Mouse (Mus musculus) embryonic fibroblast, embryonic 13.5 days (primary cell): ENCODE measurements around the gene Spon1. TPM values are rescaled to one million over a fixed set of nuclear protein-coding genes. Genes with fewer than 3 reads are reported as not detected.

Experiments
- H3K27ac ChIP-seq: 2 replicates; pipeline ENCODE4 v1.5.1; 2012; ENCODE audit warnings: low read length, control low read depth, inconsistent platforms; ENCODE audit not compliant: insufficient read depth
- H3K4me1 ChIP-seq: 2 replicates; pipeline ENCODE4 v1.6.1; 2011; ENCODE audit warnings: low read length; ENCODE audit not compliant: control insufficient read depth, insufficient read depth
- H3K4me3 ChIP-seq: 2 replicates; pipeline ENCODE4 v1.5.1; 2011; ENCODE audit warnings: mild to moderate bottlenecking, control low read depth, low read length; ENCODE audit not compliant: insufficient read depth
- CTCF ChIP-seq: IDR thresholded peaks from 2 replicates; pipeline ENCODE4 v1.5.1; 2011; ENCODE audit warnings: mild to moderate bottlenecking, control low read depth, low read length, moderate library complexity, borderline replicate concordance; ENCODE audit not compliant: insufficient read depth
- POLR2A ChIP-seq: IDR thresholded peaks from 2 replicates; pipeline ENCODE4 v1.6.1; 2011; ENCODE audit warnings: low read depth, mild to moderate bottlenecking, control low read depth, low read length, moderate library complexity
- polyA plus RNA-seq: library from polyadenylated mRNA; stranded (reverse); fragments of >200 nt; gene quantifications from 2 replicates; pipeline ENCODE4 v1.2.4, GENCODE M21; 2011; ENCODE audit warnings: low read depth; ENCODE audit not compliant: missing spikeins, insufficient read length

Gene Spon1
- 0.22 and 0.56 TPM in 2 replicates for polyA plus RNA-seq

DNA sequence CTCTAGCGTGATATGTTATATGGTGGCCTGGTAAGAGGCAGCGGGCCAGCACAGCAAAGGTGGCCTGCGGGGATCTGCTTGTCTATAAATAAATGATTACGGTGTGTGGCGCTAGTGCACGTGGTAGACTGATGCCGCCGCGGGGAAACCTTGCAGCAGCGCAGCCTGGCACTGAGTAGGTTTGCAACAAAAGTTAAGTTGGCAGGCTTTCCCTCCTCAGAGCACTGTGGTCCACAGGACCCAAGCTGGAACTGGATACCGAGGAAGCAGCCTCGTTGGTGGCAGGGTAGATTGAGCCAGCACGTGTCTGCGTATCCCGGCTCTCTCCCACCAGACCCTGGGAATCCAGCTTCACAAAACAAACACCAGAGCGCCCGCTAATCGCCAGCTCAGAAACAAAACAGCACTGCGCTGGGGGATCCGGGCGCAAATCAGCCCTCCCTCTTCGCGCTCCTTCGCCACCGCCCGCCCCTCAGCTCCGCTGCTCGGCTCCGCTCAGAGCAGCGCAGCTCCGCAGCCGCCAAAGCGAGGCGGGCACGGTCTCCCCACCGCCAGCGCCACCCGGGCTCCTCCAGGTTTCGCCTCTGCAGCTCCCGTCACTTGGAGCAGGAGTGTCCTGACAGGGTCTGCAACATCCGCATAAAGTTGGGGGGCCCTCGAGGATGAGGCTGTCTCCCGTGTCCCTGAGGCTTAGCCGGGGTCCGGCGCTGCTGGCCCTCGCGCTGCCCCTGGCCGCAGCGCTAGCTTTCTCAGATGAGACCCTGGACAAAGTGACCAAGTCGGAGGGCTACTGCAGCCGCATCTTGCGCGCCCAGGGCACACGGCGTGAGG lies at the start of gene Spon1:
Gene Spon1 (plus strand): TSS at position 332 of the 831 bp plus-strand sequence.
- H3K27ac ChIP-seq = no peak within 1 kb of the TSS
- H3K4me1 ChIP-seq = no peaks in the 10 kb centered on the region
- peak within 1 kb of the TSS; percentile 36 for H3K4me3 ChIP-seq
- TF ChIP-seq POLR2A (no peak), CTCF (no peak)

GRCm38 (mm10) chr7:113721994-113722393 lies 43.8 kb upstream of the Spon1 start:
- TF ChIP-seq POLR2A (no peak), CTCF (no peak)
- Histone ChIP-seq H3K4me3 (no peak overlapping the region), H3K4me1 (no peaks in the 10 kb centered on the region), H3K27ac (no peak overlapping the region)

- Histone ChIP-seq H3K4me1 (no peaks in the 10 kb centered on the region), H3K27ac (no peak overlapping the region), H3K4me3 (no peak overlapping the region)
- TF ChIP-seq CTCF = no peak
- no peak for TF ChIP-seq POLR2A
Observed at GRCm38 (mm10) chr7:113723905-113724304, 41.9 kb upstream of the Spon1 start.

- TF ChIP-seq POLR2A (no peak), CTCF (no peak)
- H3K4me3 ChIP-seq = no peak overlapping the region
- no peak overlapping the region for H3K27ac ChIP-seq
- no peaks in the 10 kb centered on the region for H3K4me1 ChIP-seq
Observed at GRCm38 (mm10) chr7:113727999-113728713, 37.6 kb upstream of the Spon1 start.

DNA sequence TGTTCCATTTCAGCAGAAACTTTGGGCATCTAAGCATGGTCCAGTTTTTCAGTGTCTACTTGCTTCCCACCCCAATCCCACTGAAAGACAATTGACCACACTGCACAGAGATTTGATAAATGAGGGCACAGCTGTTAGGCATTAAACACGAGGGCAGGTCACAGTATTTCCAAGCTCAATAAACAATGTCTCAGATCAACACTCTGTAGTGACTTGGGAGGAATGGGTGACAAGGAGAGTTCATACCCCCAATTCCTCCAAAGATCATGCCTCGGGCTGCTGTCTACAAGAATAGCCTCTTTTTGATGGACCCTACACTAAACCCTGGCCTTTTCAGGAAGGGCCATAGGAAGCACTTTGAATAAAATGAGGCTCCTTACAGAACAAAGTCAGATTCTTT lies 36.9 kb upstream of the Spon1 start:
- TF ChIP-seq CTCF (no peak), POLR2A (no peak)
- H3K4me3 ChIP-seq = no peak overlapping the region
- H3K27ac ChIP-seq = no peak overlapping the region
- no peaks in the 10 kb centered on the region for H3K4me1 ChIP-seq

GRCm38 (mm10) chr7:113730406-113731247 lies 35.2 kb upstream of the Spon1 start:
- H3K4me1 ChIP-seq = no peaks in the 10 kb centered on the region
- TF ChIP-seq CTCF (no peak), POLR2A (no peak)

DNA sequence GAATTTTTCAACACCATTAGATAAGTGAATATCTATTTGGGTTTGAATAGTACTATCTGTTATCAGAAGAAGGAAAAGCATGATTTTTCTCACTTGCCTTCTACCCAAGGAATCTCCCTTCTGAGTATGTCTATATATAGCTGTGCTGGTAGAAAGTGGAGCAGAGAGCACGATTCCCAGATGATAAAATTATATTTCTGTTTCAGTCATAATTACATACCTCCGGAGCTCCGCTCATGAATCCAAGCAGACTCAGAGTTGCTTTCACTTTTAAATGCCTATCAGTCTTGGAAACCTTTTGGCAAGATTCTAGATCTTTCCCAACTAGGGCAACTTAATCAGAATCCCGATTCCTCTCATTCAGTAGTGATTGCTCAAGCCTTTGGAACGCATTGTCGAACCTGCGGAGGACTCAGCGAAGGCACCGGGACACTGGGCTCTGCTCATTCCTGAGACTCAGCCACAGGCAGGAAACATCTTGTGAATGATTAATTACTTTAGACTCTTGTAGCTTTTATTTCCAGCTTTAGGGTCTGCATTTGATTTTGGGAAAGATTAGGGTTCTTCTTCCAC lies 27.9 kb upstream of the Spon1 start:
- no peaks in the 10 kb centered on the region for H3K4me1 ChIP-seq

More at GRCm38 (mm10) chr7:113730406-113731247, 35.2 kb upstream of the Spon1 start:
- Histone ChIP-seq H3K27ac (no peak overlapping the region), H3K4me3 (no peak overlapping the region)

GRCm38 (mm10) chr7:113739181-113739580 lies 26.6 kb upstream of the Spon1 start:
- TF ChIP-seq CTCF (no peak), POLR2A (no peak)
- no peak overlapping the region for H3K4me3 ChIP-seq
- no peaks in the 10 kb centered on the region for H3K4me1 ChIP-seq
- no peak overlapping the region for H3K27ac ChIP-seq

More for the DNA sequence above, 27.9 kb upstream of the Spon1 start:
- TF ChIP-seq CTCF = no peak
- TF ChIP-seq POLR2A = no peak
- Histone ChIP-seq H3K27ac (no peak overlapping the region), H3K4me3 (no peak overlapping the region)

GRCm38 (mm10) chr7:113742644-113743043 lies 23.2 kb upstream of the Spon1 start:
- no peaks in the 10 kb centered on the region for H3K4me1 ChIP-seq
- H3K27ac ChIP-seq = no peak overlapping the region
- H3K4me3 ChIP-seq = no peak overlapping the region
- TF ChIP-seq POLR2A = no peak
- TF ChIP-seq CTCF = no peak
